Mouse (Mus musculus): ENCODE measurements around the gene Eipr1.

Gene Eipr1

GRCm38 (mm10) chr12:28775120-28775519, 23.5 kb downstream of the Eipr1 start:
- DNase-seq (ENCODE audit: extremely low spot score, low read depth, low spot score) = no peak

GRCm38 (mm10) chr12:28775627-28776026, 24.0 kb downstream of the Eipr1 start:
- DNase-seq (ENCODE audit: extremely low spot score, low read depth, low spot score) = no peak

GRCm38 (mm10) chr12:28780180-28780579, 28.6 kb downstream of the Eipr1 start:
- no peak for DNase-seq (ENCODE audit: extremely low spot score, low read depth, low spot score)

DNA sequence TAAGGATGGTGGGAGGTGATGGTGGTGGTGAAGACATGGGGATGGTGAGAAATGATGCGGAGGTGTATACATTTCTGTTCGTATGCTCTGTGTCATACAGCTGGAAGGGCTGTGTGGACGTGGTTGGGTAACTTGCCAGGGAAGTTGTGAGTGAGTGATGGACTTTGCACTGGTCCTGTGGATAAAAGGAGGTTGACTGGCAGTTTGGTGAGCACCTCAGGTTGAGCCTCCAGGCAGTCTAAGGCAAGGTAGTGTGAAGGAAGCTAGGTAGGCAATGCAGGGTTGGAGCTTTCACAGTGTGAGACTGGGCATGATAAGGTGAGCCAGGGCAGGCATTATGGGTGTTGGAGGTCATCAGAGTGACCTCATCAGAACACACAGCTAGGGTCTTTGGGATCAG, 31.0 kb downstream of the Eipr1 start:
- DNase-seq (ENCODE audit: extremely low spot score, low read depth, low spot score) = no peak

DNA sequence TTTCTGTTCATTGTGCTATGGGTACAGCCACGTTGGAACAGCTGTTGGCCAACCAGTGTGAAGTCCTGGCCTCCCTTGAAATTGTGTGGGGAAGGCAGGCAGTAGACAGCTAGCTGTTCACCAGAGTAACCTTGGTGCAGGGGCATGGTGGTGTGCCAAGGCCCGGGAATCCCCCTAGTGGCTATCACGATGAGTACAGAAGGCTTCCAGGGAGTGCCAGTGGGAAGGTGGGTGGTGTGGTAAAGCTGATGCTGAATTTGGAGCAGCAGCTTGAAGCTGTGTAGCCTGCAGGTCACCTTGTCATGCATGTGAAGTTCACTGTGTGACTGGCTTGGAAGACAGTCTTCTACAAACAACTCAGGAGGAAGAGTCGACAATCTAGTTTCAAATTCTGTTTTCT, 32.8 kb downstream of the Eipr1 start:
- DNase-seq (ENCODE audit: extremely low spot score, low read depth, low spot score) = no peak

DNA sequence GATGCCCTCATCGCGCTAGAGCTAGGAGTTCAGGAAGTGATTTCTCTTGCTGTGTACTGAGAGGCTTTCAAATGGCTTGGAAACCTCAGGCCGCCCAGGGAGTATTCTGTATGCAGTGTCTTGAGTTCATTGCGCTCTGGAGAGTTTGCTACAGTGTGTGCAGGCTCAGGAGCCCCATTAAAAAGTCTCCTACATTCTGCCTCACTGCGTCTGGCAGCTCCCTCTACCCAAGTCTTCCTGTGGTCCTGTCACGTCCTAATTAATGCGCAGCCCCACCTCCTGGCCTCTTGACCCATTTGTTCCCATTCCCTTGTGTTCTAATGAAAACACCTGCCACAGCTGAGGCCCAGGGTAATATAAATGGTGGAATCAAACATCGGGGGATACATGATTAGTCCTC, 33.3 kb downstream of the Eipr1 start:
- DNase-seq (ENCODE audit: extremely low spot score, low read depth, low spot score) = no peak

GRCm38 (mm10) chr12:28785299-28785698, 33.7 kb downstream of the Eipr1 start:
- DNase-seq (ENCODE audit: extremely low spot score, low read depth, low spot score) = no peak

- DNase-seq (ENCODE audit: extremely low spot score, low read depth, low spot score) = no peak
These were observed 34.7 kb downstream of the Eipr1 start for GRCm38 (mm10) chr12:28786310-28786709.

DNA sequence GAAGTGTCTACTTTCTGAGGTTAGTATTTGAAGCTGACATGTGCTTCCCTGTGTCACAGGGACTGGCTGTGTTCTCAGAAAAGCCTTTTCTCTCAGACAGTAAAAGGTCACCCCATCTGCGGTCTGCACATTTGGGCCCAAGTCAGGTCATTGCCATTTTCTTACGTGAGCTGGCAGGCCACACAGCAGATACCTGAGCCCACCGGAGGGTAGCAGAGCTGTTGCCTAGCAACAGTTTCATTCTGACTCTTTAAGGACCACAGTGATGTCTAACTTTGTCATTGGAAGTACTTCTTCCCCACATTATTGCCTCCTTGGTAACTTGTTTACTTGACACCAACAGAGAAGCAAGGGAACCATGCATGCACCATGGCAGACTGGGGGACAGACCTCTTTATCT, 41.0 kb downstream of the Eipr1 start:
- DNase-seq (ENCODE audit: extremely low spot score, low read depth, low spot score) = no peak

DNA sequence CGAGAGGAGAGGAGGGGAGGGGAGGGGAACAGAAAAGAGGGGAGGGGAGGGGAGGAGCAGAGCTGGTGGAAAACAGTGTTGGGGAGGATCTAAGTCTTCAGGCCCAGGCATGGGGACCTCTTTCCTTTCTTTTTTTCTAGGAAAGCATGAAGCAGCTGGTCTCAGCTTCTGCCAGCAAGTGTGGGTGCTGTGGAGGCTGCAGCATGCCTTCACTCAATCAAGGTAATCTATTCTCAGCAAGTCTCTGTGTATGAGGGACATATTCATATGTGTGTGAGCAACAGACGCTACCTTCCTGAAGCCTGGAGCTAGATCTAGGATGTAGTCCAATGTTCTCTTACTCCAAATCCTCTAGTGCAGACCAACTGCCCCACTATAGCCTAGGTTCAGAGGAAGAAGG, 42.1 kb downstream of the Eipr1 start:
- DNase-seq (ENCODE audit: extremely low spot score, low read depth, low spot score) = no peak

DNA sequence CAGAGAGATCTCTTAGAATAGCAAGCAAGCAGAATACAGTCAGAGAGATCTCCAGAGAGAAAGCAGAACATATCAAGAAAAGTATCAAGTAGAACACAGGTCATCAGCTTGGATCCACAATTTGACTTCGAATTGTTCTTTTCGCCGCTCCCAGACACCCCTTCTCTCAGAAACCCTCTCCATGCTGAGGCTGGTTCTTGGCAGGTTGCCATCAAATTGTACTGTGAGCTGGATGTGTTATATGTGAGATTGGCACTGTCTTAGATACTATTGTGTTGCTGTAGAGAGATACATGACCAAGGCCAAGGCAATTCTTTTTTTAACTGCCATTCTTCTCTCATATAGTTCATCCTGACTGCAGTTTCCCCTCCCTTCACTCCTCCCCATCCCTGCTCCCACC, 43.4 kb downstream of the Eipr1 start:
- no peak for DNase-seq (ENCODE audit: extremely low spot score, low read depth, low spot score)

DNA sequence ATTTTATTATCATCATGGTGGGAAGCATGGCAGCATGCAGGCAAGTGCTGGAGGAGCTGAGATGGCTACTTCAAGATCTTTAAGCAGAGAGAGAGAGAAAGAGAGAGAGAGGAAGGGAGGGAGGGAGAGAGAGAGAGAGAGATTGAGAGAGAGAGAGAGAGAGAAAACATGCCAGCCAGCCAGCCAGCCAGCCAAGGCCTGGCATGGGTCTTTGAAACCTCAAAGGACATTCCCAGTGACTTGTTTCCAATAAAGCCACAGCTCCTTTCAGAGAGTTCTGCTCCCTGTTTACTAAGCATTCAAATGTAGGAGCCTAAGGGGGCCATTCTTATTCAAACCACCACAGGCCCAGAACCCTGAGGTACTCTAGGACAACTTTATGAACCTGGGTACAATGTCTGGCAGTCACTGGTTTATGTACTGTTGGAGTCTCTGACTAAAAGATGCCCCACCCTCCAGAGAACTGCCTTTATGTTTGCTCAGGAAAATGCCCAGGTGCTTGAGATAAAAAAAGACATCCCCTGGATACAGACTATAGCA, 45.3 kb downstream of the Eipr1 start:
- no peak for DNase-seq (ENCODE audit: extremely low spot score, low read depth, low spot score)

DNA sequence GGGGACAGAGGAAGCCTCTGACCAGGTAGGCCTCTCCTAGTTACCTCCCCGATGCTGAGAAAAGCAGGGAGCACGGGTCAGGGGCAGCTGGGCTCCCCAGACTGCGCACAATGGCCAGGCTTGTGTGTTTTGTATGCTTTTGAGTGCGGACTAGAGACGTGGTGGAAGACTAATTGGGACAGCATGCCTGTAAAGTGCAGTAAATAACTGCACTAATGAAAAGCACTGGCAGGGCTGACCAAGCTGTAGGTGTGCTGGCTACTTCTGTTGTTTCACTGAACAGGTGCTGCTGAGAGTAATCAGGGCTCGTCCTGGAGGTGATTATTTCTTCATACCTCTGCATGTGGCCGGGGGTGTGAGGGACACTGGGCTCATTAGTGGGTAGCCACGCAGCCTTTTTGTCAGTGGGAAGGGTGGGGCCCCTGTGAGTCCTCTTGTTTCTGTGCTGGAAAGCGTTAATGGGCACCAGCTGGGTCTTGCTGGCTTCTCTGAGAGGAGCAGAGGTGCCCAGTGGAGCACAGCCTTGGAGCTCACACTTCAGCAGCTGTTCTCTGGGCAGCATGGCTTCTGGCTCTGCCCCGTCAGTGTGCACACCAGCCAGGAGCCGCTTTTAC, 48.3 kb downstream of the Eipr1 start:
- DNase-seq (ENCODE audit: extremely low spot score, low read depth, low spot score) = peak; percentile 58

DNA sequence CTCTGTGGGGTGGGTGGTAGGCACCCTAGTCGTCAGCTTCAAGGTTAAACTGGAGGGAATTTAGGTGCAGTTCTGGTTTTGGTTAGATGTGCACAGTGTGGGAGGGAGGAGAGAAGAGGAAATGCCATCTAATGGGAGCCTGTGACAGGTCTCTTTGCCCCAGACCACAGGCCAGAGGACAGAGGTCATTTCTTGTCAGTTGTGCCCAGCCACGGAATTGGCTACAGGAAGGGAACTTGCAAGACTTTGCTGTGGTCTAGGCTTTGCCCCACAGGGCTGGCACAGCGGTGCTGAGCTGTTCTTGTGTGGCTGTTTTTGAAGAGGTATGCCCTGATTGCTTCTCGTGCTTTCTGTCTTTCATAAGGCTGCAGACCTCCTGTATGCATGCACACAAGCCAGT, 48.8 kb downstream of the Eipr1 start:
- no peak for DNase-seq (ENCODE audit: extremely low spot score, low read depth, low spot score)

GRCm38 (mm10) chr12:28800891-28801290, 49.3 kb downstream of the Eipr1 start:
- DNase-seq (ENCODE audit: extremely low spot score, low read depth, low spot score) = no peak

GRCm38 (mm10) chr12:28801731-28802130, 50.1 kb downstream of the Eipr1 start:
- DNase-seq (ENCODE audit: extremely low spot score, low read depth, low spot score) = no peak

GRCm38 (mm10) chr12:28803043-28803442, 51.4 kb downstream of the Eipr1 start:
- no peak for DNase-seq (ENCODE audit: extremely low spot score, low read depth, low spot score)

DNA sequence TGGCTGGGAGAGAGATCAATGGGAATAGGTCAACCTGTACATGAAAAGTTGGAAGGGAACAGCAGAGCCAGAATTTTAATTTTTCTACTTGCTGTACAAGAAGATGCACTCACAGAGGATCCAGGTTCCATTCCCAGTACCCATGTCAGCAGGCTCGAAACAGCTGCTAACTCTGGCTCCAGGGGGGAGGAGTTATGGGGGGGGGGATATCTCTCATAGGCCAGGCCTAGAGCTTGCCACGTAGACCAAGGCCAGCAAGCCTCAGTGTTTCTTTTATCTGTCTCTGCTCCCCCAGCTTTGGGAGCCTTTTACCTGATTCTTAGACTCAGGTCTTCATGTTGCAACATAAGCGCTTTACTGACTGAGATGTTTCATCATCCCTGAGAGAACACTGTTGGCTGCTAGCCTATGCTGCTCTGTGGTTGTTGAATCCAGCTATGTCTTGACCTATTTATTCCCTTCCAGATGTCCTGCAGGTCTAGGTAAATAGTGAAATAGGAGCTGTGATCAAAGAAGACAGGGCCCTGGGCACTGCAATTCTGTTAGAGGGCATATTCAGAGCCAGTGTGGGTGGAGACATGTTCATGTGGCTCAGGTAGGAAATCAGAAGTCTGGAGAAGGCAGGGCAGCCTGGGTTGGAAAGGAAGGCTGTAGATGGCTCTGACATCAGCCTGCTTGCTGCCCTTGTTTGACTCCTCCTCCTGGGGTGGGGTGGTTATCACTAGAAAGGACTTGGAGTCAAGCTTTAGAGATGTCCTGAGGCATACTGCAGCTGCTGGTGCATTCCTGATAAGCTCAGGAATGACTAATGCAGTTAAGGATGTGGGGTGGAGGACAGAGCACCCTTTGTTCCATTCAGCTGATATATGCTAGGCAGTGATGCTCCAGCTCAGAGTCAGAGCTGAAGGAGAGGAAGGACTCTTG, 53.2 kb downstream of the Eipr1 start:
- no peak for DNase-seq (ENCODE audit: extremely low spot score, low read depth, low spot score)

DNA sequence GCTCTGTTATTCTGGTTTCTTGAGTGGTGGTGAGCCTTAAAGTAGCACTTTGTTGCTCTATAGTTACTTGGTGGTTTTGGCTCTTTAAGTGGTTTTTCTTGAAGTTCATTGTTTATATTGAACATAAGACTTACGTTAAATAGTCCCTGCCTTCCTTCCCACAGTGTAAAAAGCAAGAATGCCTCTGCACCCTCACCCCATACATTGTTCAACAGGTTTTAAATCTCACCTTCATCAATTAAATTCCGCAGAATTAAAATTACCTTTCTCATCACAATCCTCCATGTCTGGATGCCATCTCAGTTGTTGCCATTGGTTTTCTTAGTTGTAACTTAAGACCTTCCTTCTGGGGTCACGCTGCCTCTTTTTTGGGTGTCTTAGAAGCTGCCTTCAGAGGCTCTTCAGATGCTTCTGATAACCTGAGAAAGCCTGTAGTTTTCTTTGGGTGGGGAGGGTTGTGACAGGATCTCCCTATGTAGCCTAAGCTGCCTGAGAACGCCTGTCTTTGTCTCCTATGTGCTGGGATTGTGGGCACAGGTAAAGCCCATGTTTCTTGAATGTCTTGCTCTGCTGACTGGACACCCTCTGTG, 57.3 kb downstream of the Eipr1 start:
- no peak for DNase-seq (ENCODE audit: extremely low spot score, low read depth, low spot score)

- DNase-seq (ENCODE audit: extremely low spot score, low read depth, low spot score) = no peak
These were observed 58.2 kb downstream of the Eipr1 start for GRCm38 (mm10) chr12:28809756-28810337.

GRCm38 (mm10) chr12:28816681-28817426, 65.3 kb downstream of the Eipr1 start:
- no peak for DNase-seq (ENCODE audit: extremely low spot score, low read depth, low spot score)
